Mouse (Mus musculus) left cerebral cortex, adult 9 months (tissue): ENCODE measurements at regions not wholly inside any gene's neighbourhood (a gene's known extent, or its start where the extent isn't known, plus 50 kb on each side); places are given as distances from the start of the nearest gene placed in this dataset.

Experiments
- DNase-seq, 2 experiments: peaks; one replicate each; pipeline ENCODE4 v3.0.0; 2022; ENCODE audit warnings: low spot score in 2 of 2

DNA sequence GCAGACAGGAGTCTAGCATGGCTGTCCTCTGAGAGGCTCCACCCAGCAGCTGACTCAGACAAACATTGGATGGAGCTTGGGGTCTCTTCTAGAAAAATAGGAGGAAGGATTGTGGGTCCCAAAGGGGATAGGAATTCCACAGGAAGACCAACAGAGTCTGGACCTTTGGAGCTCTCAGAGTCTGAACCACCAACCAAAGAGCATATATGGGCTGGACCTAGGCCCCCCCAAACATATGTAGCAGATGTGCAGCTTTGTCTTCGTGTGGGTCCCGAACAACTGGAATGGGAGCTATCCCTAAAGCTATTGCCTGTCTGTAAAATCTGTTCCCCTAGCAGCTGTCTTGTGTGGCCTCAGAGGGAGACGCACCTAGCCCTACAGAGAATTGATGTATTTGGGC, 50.1 kb upstream of the Cpm start:
- DNase-seq: no peak

DNA sequence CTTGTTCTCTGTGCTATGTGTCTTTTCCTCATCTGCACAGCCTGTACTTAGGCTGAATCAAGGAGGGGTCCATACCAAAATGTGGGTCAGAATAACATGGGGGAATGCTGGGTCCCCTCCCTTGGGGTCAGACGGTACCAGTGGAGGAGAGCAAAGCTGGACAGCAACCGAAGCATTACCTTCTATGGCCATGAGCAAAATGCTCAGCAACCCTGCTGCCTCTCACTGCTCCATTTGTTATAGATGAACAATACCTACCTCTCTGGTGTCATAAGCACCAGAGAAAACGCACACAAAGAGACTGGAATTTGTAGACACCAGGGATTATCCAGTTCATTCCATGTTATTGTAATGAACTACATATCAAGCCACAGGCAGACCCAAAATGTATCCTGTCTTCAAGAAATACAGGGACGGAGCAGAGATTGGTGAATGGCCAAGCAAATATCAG, 50.6 kb upstream of the Cpm start:
- no peak for DNase-seq

DNA sequence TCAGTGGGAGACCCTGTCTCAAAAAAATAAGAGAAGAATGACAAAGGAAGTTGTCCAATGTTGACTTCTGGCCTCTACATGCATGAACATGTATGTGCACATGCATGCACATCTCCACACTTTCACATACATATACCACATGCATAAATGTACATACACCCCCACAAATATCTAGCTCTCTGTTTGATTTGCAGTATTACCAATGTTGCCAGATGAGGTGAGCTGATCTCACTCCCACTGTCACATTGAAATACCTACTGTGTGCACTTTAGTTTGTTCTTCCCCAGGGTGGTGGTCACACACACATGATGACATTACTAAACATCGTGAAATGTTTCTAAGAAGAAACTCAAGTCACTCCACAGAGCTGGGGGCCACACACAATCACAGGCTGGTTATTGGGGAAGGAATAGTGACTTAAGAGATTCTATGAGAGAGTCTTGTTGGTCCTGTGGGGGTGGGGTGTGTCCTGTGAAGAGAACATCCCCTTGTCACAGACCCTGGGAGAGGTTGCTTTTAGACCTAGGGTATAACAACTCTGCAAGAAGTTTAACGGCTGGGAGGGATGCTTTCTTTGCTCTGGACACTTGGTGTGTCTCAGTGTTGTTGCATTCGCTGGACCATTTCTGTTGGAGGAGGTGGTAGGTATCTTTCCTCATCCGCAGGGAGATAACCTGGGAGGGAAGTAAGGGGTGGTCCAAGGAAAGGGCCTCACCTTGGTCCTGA, 51.2 kb upstream of the Cpm start:
- DNase-seq: no peak

DNA sequence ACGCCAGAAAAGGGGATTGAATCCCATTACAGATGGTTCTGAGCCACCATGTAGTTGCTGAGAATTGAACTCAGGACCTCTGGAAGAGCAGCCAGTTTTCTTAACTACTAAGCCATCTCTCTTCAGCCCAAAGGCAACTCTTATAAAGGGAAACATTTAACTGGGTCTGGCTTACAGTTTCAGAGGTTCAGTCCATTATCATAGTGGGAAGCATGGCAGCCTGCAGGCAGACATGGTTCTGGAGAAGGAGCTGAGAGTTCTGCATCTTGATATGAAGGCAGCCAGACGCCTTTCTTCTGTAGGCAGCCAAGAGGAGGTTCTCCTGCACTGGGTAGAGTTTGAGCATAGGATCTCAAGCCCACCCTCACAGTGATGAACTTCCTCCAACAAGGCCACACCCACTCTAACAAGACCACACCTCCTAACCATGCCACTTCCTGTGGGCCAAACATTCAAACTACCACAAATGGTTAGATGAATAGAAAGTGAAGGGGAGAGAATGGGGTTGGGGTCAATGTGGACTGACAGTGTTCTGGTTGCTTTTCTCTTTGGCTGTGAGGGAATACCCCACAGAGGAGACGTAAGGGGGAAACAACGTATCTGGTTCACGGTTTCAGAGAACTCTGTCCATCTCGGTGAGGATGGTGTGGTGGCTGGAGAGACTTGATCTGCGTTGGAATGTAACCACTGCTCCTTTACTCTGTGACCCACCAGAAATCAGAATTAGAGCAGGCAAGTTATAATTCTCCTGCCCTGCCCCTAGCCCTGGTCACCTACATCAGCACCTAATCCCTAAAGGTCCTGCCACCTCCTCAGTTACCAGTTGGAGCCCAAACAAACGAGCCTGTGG, 52.2 kb upstream of the Cpm start:
- DNase-seq: no peak

DNA sequence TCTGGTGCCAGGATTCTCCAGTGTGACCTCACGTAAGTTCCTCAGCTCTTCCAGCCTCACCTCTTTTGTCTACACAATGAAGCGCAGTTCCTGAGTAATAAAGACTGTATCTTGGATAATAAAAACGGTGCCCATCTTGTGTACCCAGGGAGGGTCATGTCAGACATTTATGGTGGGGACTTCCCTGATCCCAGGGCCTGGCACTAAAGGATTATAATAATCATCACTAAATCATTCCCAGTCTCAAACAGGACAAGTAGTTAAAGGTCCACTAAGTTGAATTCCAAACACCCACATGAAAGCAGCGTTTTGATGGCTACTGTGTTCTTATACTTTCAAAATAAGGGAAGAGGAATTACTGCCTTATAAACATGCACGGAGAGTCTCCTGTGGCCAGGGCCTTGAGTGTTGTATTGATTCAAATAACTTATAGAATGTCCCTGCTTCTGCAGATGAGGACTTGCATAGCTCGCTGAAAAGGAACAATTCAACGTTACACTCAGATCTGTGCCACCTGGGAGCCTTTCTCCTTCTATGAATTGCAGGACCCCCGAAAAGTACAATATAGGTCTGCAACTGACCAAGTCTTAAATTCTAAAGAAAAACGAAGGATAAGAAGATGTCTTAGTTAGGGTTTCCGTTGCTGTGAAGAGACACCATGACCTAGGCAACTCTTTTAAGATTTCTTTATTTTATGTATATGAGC, 53.0 kb upstream of the Cpm start:
- DNase-seq: no peak

DNA sequence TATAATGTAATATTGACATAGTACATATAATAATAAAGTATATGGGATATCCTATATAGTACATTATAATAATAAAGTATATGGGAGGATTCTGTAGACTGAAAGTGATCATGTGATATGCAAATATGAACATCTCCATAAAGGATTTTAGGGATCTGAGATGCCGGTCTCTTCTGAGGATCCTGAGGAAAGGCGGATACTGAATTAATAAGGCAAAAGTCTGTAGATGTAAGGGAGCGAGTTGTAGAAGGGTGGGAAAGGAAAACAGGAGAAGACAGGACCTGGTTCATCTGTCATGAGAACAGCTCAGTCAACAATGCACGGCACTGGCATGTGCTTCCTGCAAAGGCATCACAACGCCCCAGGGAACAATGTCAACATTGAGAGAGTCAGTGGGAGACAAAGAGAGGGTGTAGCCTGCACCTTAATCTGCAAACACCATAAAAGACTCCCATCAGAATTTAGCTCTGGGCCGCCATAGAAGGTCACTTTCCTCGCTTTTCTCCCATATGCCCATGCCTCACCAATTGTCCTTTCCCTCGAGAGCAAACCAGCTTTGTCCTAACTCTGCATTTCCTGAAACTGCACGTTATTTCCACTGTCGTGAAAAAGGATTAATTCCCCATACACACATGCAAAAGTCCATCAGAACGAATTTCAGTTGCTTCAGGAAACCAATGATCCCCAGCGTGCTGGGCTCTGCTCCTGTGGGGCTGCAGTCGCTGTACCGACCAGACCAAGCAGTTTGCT, 53.7 kb upstream of the Cpm start:
- DNase-seq: no peak

DNA sequence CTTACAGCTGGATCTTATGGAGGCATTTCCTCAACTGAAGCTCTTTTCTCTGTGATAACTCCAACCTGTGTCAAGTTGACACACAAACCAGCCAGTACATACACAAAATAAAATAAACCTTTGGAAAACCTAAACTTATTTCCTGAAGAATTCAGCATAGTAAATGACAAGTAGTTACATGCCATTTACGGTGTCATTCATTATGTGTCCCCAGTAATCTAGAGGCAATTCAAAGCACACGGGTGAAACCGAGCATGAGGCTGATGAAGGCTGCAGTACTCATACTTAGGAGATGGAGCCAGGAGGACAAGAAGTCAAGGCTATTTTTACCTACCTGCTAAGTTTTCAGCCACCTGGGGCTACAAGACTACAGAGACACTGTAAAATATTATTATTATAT, 54.4 kb upstream of the Cpm start:
- no peak for DNase-seq

DNA sequence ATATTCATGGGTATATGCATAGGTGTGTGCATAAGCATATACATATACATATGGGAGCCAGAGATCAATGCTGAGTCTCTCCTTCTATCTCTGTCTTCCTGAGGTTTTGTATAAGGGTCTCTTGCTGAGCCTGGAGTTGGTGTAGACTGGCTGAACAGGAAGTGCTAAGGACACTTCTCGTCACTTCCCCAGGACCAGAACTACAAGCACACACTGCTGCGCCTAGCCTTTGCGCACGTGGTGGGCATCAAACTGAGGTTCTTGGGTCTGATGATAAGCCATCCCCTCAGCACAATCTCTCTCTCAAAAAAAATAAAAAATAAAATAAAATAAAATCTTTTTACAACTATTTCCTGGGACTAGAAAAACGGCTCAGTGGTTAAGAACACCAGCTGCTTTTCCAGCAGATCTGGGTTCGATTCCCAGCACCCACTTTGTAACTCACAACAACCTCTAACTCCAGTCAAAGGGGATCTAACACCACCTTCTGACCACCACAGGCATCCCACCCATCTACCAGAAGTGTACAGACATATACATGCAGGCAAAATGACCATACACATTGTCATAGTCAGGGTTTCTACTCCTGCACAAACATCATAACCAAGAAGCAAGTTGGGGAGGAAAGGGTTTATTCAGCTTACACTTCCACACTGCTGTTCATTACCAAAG, 55.1 kb upstream of the Cpm start:
- no peak for DNase-seq

DNA sequence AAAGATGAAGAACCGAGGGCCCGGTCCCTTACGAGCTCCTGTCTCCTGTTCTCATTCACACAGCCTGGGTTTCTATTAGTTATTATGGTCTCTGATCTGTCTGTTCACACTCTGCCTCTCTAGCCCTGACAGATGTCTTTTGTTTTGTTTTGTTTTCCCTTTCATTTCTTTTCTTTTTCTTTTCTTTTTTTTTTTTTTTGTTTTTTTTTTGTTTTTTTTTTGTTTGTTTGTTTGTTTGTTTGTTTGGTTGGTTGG, 55.8 kb upstream of the Cpm start:
- DNase-seq: no peak

DNA sequence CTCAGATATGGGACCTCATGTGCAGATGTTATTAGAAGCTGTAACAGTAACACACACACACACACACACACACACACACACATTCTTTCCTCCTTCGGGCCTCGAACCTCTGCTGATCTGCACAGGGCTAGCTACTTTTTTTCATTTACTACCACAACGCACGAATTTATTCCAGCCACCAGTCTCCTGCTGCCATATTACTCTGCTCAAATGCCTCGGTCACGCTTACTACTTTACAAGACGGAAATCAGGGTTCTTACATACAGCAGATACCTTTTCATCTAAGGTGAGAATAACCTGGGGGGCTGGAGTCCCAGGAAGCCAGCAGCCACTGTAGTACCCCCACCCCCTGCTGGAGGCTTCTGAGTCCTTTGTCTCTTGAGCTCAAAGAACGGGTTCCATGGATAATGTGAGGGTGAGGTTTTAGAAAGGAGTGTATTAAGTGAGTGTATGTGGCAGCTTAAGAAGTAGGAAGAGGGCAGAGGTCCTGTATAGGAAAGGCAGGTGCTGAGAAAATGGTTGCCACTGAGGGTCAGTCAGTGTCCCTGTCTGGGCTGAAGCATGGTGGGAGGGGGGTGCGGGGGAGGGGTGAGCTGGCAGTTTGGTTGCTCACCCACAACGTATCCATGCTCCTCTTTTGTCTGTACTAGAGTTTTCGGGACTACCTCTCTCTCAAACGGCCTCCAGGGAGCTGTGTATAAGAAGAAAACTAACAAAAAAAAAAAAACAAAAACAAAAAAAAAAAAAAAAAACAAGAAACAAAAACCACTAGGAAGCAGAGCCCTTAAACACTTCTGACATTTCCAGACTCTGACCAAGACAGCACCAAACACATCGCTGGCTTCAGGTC, 56.3 kb upstream of the Cpm start:
- no peak for DNase-seq

DNA sequence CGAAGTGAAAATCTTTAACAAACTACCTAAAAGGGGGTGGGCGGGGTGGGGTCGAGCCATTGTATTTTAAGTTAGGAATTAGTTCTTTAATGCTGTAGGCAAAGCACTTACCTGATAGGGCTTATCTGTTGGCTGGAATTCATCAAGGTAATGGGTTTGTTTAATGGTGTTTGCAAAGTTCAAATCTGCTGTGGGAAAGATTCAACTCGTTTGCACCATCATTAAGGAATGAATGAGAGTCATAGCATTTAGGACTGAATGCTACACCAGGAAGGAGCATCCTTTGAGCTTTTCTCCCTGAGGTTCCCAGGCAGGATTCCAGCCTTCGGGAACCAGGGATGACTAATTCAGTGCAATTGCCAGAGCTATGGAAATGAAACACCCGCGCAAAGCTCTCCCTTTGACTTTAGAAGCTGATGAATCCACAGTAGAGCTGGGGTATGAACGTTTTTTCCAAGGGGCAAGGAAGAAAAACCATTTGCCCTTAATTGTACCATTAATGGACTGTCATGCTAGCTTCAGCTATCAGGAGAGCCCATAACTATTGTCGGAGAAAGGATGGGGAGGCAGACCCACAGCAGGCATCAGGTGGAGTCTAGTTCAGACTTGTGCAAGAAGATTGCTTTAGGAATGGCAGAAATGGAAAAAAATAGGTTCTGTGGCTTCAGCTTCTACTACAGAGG, 57.3 kb upstream of the Cpm start:
- DNase-seq: peak; percentile 26 to 52

DNA sequence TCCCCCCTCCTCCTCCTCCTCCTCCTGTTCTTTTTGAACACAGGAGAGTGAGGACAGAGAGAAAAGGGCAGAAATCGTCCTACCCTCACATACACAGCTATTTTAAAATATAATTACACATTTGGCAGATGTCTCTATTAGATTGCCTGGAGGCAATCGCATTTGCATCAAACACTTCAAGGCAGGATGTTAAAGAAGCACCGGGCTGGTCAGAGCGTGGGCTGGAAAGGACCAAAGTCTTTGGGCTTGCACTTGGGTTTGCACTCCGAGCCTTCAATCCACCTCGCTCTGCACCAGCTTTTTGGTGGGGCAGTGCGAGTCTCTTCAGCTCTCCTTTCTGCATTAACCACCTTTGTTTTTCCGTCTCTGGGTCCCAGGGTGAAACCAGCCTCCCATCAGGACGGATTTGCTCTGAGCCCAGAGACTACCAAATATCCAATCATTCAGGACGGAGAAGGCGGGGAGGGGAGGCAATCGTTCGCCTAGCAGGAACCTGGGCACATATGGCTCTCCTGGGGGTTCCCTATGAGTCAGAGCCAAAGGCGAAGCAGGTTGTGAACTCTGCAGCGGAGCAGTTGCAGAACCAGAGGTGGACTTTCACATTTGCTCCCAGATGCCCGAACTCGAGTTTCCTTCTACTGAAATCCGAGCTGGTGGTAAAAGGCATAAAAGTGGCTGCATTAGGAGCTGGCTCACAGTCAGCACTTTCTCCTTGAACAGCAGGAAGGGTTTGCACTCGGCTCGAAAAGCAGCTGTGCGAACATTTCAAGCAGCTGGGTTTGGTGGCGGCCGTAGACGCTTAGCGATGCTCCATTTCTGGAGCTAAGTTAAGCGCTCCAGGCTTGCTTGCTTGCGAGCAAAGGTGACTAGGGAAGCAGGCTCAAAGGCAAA, 58.1 kb upstream of the Cpm start:
- DNase-seq: peak in 1 of 2 experiments; percentile 25

DNA sequence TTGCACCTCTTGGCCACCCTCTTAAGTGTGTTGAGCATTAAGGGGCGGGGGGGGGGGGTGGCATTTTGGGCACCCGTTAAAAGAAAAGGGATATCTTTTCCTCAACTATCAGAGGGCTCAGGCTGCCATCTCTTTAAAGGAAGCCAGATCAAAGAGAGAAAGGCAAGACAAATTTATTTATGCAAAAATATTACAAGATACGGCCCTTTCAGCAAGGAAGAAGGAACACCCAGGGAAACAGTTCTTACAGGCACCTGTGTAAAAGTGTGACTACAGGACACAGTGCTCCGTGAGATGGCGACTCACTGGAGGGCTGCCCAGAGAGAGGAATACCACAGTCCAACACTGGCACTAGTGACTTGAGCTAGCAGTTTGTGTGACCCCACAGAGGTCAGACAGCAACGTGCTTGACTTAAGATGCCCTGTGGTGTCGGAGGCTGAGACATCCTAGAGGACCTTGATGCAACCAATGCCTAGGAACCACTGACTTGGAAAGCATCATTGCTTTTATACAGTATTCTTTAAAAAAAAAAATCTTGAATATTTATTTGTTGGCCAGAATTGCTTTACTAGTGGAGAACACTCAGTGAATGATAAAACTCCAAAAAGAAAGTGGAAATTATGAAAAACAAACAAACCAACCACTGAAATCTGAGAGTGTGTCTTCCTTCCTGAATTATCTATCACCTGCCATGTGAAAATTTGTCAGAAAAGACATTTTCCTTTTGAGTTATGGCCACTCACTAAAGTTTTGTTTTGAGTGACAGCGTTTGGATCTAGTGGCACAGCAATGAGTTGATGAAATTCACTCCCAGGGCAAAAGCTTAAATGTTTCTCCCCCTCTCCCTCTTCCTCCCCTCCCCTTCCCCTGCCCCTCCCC, 59.0 kb upstream of the Cpm start:
- DNase-seq: no peak

DNA sequence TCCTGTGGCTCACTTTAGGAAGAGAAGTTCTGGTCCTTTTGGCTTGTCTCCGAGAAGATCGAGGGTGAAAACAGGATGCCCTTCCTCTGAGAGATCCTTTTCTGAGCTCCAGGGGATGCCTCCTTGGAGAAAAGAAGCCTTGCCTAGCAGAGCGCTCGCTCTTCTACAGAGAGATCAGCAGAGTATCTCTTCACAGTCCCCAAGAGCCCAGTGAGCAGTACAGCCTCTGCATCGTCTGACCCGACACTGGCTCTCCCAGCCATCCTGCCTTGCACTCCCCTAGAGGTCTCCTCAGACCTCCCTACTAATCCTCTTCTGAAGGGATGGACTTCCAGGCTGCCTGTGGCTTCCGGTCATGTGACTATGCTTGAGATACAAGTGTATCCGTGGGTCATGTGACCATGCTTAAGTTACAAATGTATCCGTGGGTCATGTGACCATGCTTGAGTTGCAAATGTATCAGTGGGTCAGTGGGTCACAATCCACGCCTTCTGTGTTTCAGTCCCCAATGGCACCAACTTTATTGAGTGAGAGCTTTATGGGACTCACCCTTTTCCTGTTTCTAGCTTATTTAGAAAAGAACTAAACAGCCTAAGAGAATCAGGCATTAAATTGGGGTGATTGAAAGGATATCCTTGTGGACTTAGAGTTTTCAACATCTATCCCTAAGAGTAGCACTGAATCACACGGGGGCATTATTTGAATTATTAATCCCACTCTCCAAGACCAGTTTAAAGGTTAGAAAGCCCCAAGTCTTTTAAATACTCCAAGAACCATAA, 59.8 kb upstream of the Cpm start:
- no peak for DNase-seq

DNA sequence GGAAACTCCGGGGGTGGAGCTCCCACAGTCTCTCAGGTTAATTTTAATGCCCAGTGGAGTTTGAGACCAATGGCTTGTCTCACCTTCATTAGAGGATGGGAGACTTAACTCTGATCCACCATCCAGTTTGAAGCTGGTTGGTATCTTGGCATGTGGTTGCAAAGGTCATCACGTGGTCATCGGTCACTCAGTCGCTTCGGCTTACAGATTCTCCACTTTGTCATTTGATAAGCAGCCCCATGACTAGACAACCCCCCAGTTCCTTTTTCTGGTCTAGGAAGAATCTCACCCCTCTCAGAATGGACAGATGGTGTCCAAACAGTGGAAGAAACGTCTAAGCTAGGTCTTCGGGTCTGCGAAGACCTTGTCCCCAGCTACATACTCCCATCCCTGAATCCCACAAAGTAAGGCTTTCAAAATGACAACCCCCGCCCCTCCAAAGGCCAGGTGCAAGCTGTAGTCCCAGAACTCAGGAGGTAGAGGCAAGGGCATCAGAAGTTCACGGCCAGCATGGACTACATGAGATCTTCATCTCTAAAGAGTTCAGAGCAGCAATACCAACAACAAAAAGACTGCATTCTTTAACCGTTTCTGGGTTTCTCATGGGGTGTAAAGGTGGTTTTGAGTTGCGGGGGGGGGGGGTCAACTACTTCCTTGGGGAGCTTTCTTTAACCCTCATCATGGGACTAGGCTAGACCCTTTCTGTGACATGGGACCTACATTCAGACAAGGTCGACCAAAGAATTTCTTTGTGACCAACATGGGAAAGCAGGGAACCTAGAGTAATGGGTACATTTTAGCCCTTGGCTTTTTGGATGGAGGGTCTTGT, 60.6 kb upstream of the Cpm start:
- no peak for DNase-seq

DNA sequence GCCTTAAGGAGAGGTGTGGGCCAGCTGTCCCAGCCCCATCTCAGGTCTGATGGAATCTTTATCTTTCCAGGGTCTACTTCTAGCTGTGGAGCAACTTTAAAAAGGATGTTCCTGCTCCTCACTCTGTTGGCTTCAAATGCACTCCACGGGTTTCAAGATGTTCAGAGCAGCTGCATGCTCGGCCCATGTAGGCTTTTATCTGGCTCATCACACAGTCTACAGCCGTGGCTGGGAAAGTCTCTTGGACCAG, 61.2 kb upstream of the Cpm start:
- no peak for DNase-seq
